Comparison of ENCODE assay signal across 8 mouse cellular contexts in the genomic region with DNA sequence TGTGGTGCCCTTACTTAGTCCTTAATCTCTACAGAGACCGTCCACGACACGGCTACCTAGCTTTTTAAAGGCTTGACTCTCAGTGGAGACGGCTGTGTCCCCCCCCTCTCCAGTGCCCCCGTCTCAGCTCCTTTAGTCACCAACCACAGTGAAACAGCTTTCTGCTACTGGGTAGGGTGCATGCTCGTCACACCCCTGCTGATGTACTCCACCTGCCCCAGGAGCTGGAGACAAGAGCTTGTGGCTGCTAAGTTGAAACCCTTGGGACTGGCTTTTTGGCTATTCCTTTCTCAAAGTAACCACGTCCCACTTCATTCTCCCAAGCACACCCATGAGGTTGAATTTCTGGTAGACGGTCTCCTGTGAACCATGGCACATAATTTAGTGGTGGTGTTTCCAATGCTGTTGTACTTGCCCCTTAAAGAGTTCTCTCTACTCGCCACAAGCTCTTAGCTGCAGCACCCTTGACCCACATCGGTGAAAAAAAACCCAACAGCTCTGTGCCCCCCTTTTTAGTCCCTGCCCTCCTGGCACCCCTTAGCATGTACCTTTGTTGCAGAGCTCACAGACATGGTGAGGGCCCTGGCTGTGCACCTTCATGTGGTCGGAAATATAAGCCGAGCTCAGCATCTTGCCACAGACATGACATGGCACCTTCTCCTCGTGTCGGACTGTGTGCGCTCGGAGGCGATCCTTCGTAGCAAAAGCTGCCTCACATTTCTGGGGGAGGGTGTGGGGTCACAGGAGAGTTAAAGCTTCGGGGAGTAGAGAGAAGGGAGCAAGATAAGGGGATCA. TPM values are rescaled to one million over a fixed set of nuclear protein-coding genes. Genes with fewer than 3 reads are reported as not detected.
DNase-seq lines count a peak whose midpoint lies in the region; ATAC-seq and TF ChIP-seq lines count a peak whose summit lies in the region.

No protein-coding gene starts in this region.

- 31% methylated on average over 19 of the region's 19 CpGs for WGBS in kidney, adult 2 months
- 20% methylated on average over 19 of the region's 19 CpGs for WGBS in heart, embryonic 16.5 days
- 38% methylated on average over 19 of the region's 19 CpGs for WGBS in midbrain, embryonic 10.5 days

- TF ChIP-seq POLR2A in kidney, adult 2 months (IDR thresholded peaks at IDR 0.05; ENCODE audit: low read depth, low read length): no peak
- TF ChIP-seq POLR2A in bone marrow macrophage, adult 2 months (IDR thresholded peaks at IDR 0.05; ENCODE audit: borderline replicate concordance, low read depth, low read length): no peak

- H3K27me3 ChIP-seq in kidney, adult 2 months (replicated peaks; ENCODE audit: control insufficient read depth, insufficient read depth, low read length): no peaks in the 10 kb centered on the region
- H3K27me3 ChIP-seq in heart, embryonic 16.5 days (ENCODE audit: control insufficient read depth, insufficient read depth, low read length): no peaks in the 10 kb centered on the region
- H3K27me3 ChIP-seq in midbrain, embryonic 10.5 days (ENCODE audit: low read depth, poor library complexity, severe bottlenecking): no peaks in the 10 kb centered on the region

- H3K9me3 ChIP-seq in heart, embryonic 16.5 days (replicated peaks; ENCODE audit: control insufficient read depth, low read length): no peaks in the 10 kb centered on the region
- H3K9me3 ChIP-seq in midbrain, embryonic 10.5 days (replicated peaks): no peaks in the 10 kb centered on the region

- DNase-seq in kidney, adult 2 months: no peak
- no peak for DNase-seq in kidney, postnatal 36 days
- no peak for DNase-seq in midbrain, embryonic 10.5 days (ENCODE audit: low spot score)
- peak; percentile 71 for DNase-seq in thymus, postnatal 4 days
- DNase-seq in embryo, embryonic 10 days (ENCODE audit: low spot score): no peak
- no peak for DNase-seq in gastrocnemius, adult 18-20 months (ENCODE audit: low spot score)

- H3K27ac ChIP-seq in kidney, adult 2 months (ENCODE audit: insufficient read depth, low read depth, low read length): no peak overlapping the region
- peak overlapping the region; percentile 94 for H3K27ac ChIP-seq in bone marrow macrophage, adult 2 months (ENCODE audit: insufficient read depth, low read depth, low read length)
- H3K27ac ChIP-seq in heart, embryonic 16.5 days (ENCODE audit: low read length): peak overlapping the region; percentile 100
- H3K27ac ChIP-seq in midbrain, embryonic 10.5 days (replicated peaks): peak overlapping the region; percentile 100

- H3K9ac ChIP-seq in heart, embryonic 16.5 days (ENCODE audit: low read length): peak overlapping the region; percentile 99

- H3K36me3 ChIP-seq in kidney, adult 2 months (ENCODE audit: control insufficient read depth, insufficient read depth, low read length): no peaks in the 10 kb centered on the region
- peaks cover 22% of the 10 kb centered on the region for H3K36me3 ChIP-seq in heart, embryonic 16.5 days (ENCODE audit: control insufficient read depth, insufficient read depth)
- H3K36me3 ChIP-seq in midbrain, embryonic 10.5 days: peaks cover 58% of the 10 kb centered on the region

- H3K4me2 ChIP-seq in heart, embryonic 16.5 days (ENCODE audit: low read depth, low read length): peak overlapping the region; percentile 92

- no peak for TF ChIP-seq CTCF in kidney, adult 2 months (conservative IDR thresholded peaks at IDR 0.05; ENCODE audit: insufficient read depth, insufficient read length, low read depth, low read length)
- TF ChIP-seq CTCF in bone marrow macrophage, adult 2 months (IDR thresholded peaks at IDR 0.05; ENCODE audit: low read depth, low read length): no peak

- peak overlapping the region; percentile 26; the same call in 1 of the 2 replicates for H3K4me3 ChIP-seq in kidney, adult 2 months (ENCODE audit: insufficient read depth, low read depth, low read length)
- H3K4me3 ChIP-seq in bone marrow macrophage, adult 2 months (ENCODE audit: insufficient read depth, low read length): peak overlapping the region; percentile 76
- H3K4me3 ChIP-seq in heart, embryonic 16.5 days (ENCODE audit: low read length): peak overlapping the region; percentile 94
- H3K4me3 ChIP-seq in midbrain, embryonic 10.5 days: peak overlapping the region; percentile 88

- H3K4me1 ChIP-seq in kidney, adult 2 months (ENCODE audit: control insufficient read depth, insufficient read depth, low read length): peaks cover 15% of the 10 kb centered on the region
- peaks cover 31% of the 10 kb centered on the region for H3K4me1 ChIP-seq in bone marrow macrophage, adult 2 months (ENCODE audit: control insufficient read depth, insufficient read depth, low read length)
- peaks cover 51% of the 10 kb centered on the region for H3K4me1 ChIP-seq in heart, embryonic 16.5 days (ENCODE audit: control insufficient read depth, insufficient read depth, low read length)
- peaks cover 76% of the 10 kb centered on the region for H3K4me1 ChIP-seq in midbrain, embryonic 10.5 days

- no peak for ATAC-seq in heart, embryonic 16.5 days (replicated peaks; ENCODE audit: extremely low read depth, insufficient read depth, low FRiP score)

RNA-seq across cellular contexts. Expression of a gene that starts 2.7 kb away (rescaled TPM):
- 97.9 and 115 TPM in 2 replicates for polyA plus RNA-seq in kidney, adult 2 months (2012; rRNA removed)
- 161 and 164 TPM in 2 replicates for polyA plus RNA-seq in bone marrow macrophage, adult 2 months (2012; ENCODE audit: insufficient read depth, insufficient read length, missing spikeins)
- polyA plus RNA-seq in heart, embryonic 16.5 days (2015; fragmentation: Nextera tagmentation; extraction: Ambion mirVana): 31.5 and 34.1 TPM in 2 replicates
- 64.6 and 66.4 TPM in 2 replicates for polyA plus RNA-seq in midbrain, embryonic 10.5 days (2016; fragmentation: Nextera tagmentation; extraction: Ambion mirVana)
- 10 to 100 TPM; 64.3 to 66.3 TPM for total RNA-seq in gastrocnemius, adult 18-20 months (2021)

RNA-seq across cellular contexts. Expression of a gene that starts 3.1 kb away (rescaled TPM):
- 3.6 and 4.6 TPM in 2 replicates for polyA plus RNA-seq in kidney, adult 2 months (2012; rRNA removed)
- 2.8 TPM in 1 of 2 replicates, not detected in the other for polyA plus RNA-seq in bone marrow macrophage, adult 2 months (2012; ENCODE audit: insufficient read depth, insufficient read length, missing spikeins)
- polyA plus RNA-seq in heart, embryonic 16.5 days (2015; fragmentation: Nextera tagmentation; extraction: Ambion mirVana): 1.6 and 2.4 TPM in 2 replicates
- 2.9 and 4.4 TPM in 2 replicates for polyA plus RNA-seq in midbrain, embryonic 10.5 days (2016; fragmentation: Nextera tagmentation; extraction: Ambion mirVana)
- under 1 TPM in 1 of 2 experiments, not detected in 1; 0.84 TPM for total RNA-seq in gastrocnemius, adult 18-20 months (2021)

RNA-seq across cellular contexts. Expression of a gene that starts 3.2 kb away (rescaled TPM):
- 21.2 and 28.9 TPM in 2 replicates for polyA plus RNA-seq in kidney, adult 2 months (2012; rRNA removed)
- 31.3 and 44.3 TPM in 2 replicates for polyA plus RNA-seq in bone marrow macrophage, adult 2 months (2012; ENCODE audit: insufficient read depth, insufficient read length, missing spikeins)
- polyA plus RNA-seq in heart, embryonic 16.5 days (2015; fragmentation: Nextera tagmentation; extraction: Ambion mirVana): 15.4 and 38.5 TPM in 2 replicates
- polyA plus RNA-seq in midbrain, embryonic 10.5 days (2016; fragmentation: Nextera tagmentation; extraction: Ambion mirVana): 46.2 and 55.1 TPM in 2 replicates
- total RNA-seq in gastrocnemius, adult 18-20 months (2021): 10 to 100 TPM; 12.9 to 16.9 TPM

RNA-seq across cellular contexts. Expression of a gene that starts 6.9 kb away (rescaled TPM):
- polyA plus RNA-seq in kidney, adult 2 months (2012; rRNA removed): 2.8 and 17.6 TPM in 2 replicates
- polyA plus RNA-seq in bone marrow macrophage, adult 2 months (2012; ENCODE audit: insufficient read depth, insufficient read length, missing spikeins): 20.3 and 22.2 TPM in 2 replicates
- 61.0 and 78.5 TPM in 2 replicates for polyA plus RNA-seq in heart, embryonic 16.5 days (2015; fragmentation: Nextera tagmentation; extraction: Ambion mirVana)
- 103 and 104 TPM in 2 replicates for polyA plus RNA-seq in midbrain, embryonic 10.5 days (2016; fragmentation: Nextera tagmentation; extraction: Ambion mirVana)
- total RNA-seq in gastrocnemius, adult 18-20 months (2021): 10 to 100 TPM in 1 of 2 experiments, 1 to 10 TPM in 1; 7.9 to 10.3 TPM

RNA-seq across cellular contexts. Expression of a gene that starts 7.8 kb away (rescaled TPM):
- polyA plus RNA-seq in kidney, adult 2 months (2012; rRNA removed): 0.91 and 1.3 TPM in 2 replicates
- 9.2 and 17.6 TPM in 2 replicates for polyA plus RNA-seq in bone marrow macrophage, adult 2 months (2012; ENCODE audit: insufficient read depth, insufficient read length, missing spikeins)
- polyA plus RNA-seq in heart, embryonic 16.5 days (2015; fragmentation: Nextera tagmentation; extraction: Ambion mirVana): 0.75 TPM in 1 of 2 replicates, not detected in the other
- 0.19 and 0.25 TPM in 2 replicates for polyA plus RNA-seq in midbrain, embryonic 10.5 days (2016; fragmentation: Nextera tagmentation; extraction: Ambion mirVana)
- total RNA-seq in gastrocnemius, adult 18-20 months (2021): 1 to 10 TPM in 1 of 2 experiments, not detected in 1; 1.7 TPM

Comparison
In these comparisons a context has a peak if more than half of its experiments do, and no peak if none do; other contexts are left out.
1. H3K4me3 ChIP-seq: peak in every context shown above with its lines; median percentile 94 in heart, embryonic 16.5 days; 88 in midbrain, embryonic 10.5 days; 76 in bone marrow macrophage, adult 2 months; 26 in kidney, adult 2 months.